Mouse (Mus musculus) layer of hippocampus, adult 9-10 months (tissue): ENCODE results near the gene Pex1.
"Not testable (repeated sequence)": the region's sequence is repeated elsewhere in the genome, so short reads cannot be mapped to it uniquely, and the experiment has no call there.

Source experiments
- DNase-seq: peaks from one replicate; pipeline ENCODE4 v3.0.0; 2022; ENCODE audit warnings: low spot score

The Pex1 gene

DNA sequence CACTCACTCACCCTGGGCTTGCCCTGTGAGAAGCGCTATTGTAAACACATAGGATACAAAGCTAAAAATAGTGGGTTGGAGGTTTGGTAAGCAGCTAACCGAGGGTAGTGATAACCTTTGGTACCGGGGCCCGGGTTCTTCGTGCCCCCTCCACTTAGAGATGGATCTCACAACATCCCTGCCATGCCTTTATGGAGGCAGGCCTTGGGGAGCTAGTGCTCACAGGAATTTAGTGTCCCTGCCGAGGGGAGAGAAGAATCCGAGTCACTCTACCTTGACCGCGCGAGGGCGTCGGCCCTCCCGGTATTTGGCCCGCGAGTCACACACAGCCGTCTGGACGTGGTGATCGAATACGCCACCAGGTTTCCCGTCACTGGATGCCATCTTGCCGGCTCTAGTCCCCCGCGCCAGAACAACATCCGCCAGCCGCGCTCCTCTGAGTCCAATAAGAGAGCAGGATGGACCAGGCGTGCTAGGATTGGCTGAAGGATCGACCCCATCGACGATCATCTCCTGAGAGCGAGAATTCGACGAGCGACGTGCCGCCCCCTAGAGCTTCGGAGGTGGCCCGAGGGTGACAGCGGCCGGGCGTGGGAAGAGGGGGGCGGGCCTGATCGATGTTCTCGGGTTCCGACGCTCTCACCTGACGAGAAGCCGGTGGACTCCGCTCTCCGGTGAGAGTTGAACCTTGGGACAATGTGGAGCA lies at the start of gene Pex1:
Gene Pex1 (plus strand): TSS at position 374 of the 706 bp plus-strand sequence.
- peak; percentile 86 for DNase-seq

DNA sequence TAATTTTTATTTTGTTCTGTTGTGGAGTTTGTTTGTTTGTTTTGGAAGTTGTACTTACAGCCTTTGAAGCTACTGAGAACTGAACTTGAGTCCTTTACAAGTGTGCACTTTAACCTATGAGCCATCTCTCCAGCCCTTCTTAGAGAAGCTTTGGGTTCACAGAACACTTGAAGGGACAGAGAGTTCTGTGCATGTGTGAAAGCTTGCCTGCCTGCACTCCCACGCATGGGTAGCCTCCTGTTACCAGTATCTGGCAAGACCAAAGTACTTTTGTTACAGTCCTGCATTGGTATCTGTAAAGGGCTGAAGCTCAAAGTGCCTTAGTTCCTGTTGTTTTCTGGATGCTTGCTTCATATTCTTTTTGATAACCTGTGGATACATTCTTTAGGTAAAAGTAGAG lies 49.6 kb upstream of the Pex1 start:
- DNase-seq, result no peak

DNA sequence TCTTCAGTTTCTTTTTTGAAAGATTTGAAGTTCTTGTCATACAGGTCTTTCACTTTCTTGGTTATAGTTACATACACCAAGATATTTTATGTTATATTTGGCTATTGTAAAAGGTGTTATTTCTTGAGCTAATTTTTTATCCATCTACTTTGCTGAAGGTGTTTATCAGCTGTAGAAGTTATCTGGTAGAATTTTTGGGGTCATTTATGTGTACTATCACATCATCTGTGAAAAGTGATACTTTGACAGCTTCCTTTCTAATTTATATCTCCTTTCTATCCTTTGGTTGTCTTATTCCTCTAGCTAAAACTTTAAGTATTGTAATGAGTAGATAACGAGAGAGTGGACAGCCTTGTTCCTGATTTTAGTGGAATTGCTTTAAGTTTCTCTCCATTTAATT lies 44.4 kb upstream of the Pex1 start:
- DNase-seq, result no peak

DNA sequence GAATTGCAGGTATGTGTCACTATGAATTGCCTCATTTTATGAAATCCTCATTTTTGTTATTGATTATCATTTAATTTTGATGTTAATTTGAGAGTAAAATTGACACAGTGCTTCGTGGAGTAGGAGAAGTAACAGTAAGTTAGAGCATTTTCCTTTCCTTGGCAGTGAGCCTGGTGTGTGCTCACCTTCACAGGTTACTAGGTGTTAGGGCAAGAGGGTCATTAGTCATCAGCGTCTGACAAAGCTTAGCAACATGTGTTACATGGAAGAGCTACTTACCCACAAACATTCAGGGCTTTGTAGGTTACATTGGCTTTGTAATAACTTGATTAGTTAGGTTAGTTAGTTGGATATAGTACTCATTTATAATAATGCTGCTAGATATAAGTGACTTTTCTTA lies 41.7 kb upstream of the Pex1 start:
- DNase-seq, result no peak

DNA sequence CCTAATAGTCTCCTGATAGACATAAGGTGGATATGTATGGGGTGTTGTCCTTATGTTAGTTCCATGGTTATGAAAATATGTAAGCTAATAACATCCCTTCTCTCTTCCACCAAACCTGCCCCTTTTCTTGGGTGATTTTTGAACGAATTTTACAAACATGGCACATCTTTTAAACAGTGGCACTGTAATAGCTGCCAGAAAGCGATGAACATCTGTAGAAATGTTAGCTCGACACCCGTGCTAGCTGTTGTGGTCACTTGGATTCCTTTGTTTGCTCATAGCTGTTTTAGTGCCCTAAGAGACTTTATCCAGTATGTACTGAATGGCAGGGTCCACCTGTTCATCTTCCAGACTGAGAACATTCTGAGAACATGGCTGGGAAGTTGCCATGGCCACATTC lies 24.6 kb upstream of the Pex1 start, which contains the start of gene 1700109H08Rik:
Gene 1700109H08Rik (plus strand): TSS at position 301 of the 400 bp plus-strand sequence.
- DNase-seq, result no peak

DNA sequence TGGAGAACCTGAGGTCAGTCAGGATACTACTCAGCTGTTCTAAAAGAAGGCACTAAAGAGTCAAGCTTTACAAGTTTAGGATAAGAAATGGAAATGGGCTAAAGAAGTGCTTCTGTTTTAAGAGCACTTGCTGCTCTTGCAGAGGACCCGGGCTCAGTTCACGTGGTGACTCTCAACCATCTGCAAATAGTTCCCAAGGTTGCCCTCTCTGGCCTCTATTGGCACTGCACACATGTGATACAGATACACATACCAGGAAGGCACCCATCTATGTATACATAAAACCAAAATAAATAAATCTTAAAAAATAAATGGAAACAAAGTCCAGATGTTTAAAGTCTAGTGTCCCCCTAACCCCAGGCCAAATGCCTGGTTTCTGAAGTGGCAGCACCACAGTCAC lies 21.0 kb upstream of the Pex1 start:
- no peak for DNase-seq

DNA sequence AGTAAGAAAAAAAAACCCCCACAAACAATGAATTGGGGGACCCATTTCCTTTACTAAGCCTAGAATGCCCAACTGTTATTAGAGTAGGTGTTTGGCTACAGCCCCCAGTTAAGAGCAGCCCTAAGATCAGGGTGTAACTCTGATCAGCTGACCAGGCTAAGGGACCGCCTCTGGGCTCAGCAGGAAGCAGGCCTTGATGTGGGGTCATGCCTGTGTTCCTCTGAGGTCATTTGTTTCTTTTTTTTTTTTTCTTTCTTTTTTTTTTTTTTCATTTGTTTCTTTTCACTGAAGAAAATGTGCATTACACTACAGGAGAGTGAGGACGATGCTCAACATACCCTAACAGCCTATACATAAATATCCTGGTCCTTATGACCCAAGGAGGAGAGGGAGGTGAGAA lies 17.9 kb upstream of the Pex1 start:
- no peak for DNase-seq

DNA sequence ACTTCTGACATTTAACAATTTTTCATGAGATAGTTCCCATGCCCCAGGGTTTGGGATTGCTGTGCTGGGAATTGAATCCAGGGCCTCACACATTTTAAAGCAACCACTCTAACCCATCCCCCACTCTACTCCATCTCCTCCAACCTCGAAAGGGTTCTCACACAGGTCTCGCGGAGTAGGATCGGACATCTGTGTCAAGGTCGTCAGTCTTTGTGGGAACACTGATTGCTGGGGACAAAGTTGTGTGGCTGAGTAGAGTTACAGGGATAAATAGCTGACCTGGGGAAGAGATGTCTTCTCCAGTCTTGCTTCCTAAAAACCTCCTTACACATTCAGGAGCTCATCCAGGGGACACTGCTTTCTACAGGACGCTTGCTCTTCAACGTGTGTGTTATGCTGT lies 16.8 kb upstream of the Pex1 start:
- DNase-seq, result no peak

DNA sequence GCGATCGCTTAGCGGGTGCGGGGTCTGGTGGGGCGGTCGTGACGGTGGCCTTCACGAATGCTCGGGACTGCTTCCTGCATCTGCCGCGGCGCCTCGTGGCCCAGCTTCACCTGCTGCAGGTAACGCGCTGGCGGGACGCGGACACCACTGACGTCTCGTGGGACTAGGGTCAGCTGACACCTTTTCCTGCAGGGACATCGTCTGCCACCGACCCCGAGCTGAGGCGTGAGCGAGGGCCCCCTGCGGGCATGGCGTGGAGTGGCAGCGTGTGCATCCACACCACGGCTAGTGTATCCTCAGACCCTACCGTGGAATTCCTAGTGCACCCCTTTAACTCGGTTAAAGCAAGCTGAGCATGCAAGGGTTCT lies 517 bp downstream of the Pex1 start, which contains the start of gene Rbm48:
Gene Rbm48 (minus strand): TSS at position 187 of the 368 bp plus-strand sequence.
- peak; percentile 50 for DNase-seq

DNA sequence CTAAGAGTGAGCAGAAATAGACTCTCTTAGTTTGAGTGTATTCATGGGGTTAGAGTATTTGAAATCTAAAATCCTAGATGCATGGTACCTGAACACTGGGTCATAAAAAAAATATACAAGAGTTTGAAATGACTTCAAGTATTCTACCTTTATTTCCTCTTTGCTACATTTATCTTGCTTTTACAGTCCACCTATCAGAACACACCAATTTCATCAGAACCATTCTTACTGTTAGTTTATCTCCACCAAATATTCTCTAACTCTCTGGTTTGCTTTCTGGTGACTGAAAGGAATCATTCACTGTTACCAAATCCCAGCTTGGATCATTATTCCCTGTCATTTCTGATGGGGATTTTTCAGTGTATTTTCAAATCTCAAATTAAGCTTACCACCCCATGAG lies 1.3 kb downstream of the Pex1 start:
- no peak for DNase-seq

DNA sequence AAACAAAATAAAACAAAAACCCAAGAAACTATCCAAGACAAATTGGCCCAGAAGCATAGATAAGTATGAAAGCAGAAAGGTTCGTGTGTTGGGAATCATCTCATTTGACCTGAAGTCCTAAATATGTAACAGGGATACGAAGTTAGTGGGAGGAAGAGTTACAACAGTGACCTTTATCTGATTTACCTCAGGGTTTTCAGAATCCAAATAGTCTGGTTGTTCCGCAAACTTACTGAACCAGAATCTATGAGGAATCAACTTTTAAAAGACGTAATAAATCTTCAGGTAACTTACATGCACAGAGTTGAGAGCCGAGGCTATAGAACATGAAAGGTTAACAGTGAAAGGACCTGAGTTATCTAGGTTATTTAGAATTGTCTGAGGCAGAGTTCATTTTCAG lies 2.9 kb downstream of the Pex1 start:
- DNase-seq, result no peak

DNA sequence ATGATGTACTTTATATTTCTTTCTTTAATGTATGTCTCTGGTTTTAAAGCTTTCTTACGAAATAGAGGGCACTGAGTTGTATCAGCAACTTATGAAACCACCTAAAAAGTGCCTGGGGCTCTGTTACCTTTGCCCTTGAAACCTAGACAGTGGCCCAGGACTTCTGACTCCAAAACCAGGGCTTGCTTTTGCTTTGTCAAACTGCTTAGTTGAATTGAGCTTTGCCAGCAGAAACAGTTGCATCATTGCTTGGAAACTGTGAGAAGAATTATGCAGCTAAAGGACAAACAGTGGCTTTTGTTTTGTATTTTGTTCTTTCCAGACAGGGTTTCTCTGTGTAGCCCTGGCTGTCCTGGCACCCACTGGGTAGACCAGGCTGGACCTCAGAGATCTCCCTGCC lies 4.4 kb downstream of the Pex1 start:
- DNase-seq, result no peak

DNA sequence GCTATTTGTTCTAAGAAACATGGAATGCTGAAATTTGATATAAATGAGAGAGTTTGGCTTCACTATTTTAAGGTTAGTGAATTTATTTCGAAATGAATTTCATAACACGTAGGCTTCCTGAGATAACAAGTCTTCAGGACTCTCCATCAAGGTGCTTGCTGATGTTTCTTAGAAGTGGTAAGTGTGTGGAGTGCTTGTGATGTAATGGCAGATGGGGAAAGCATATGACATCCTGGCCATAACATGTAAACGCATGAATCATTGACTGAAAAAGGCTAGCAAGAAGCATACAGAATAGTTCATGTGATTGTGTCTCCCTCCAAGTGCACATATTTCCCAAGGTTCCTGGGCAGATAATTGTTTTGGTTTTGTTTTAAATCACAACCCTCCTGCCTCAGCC lies 4.9 kb downstream of the Pex1 start:
- no peak for DNase-seq

DNA sequence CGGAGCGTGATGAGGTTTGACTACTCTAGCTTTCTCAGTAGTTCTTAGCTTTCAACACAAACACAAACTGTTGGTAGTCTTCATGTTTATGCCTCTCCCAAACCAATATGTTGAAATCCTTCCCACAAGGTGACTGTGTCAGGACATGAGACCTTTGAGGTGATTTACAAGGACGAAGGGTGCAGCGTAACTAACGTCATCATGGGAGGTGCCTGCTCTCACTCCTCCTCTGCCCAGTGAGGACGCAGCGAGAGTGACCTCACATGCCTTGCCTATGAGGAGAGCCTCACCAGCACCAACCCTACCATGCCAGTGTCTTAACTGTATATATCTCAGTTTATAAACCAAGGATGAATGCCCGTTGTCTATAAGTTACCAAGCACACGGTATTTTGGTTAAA lies 11.2 kb downstream of the Pex1 start:
- DNase-seq, result no peak

DNA sequence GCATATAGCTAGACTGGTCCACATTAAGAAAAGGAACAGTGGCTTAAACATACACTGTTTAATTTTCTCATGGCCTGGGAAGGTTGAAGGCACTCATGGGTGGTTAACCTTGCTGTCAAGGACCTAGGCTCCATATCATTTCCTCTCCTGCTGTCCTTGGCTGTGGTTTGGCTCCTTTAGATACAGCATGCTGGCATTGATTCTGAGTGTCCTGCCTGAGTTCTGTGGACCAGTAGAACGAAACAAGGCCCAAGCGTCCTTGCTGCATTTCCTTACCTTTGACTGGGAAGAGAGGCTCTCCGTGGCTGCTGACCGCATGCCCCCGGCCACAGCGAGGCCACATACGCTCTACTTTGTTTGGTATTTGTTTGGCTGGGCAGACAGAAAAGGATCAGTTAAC lies 13.4 kb downstream of the Pex1 start:
- DNase-seq, result no peak

DNA sequence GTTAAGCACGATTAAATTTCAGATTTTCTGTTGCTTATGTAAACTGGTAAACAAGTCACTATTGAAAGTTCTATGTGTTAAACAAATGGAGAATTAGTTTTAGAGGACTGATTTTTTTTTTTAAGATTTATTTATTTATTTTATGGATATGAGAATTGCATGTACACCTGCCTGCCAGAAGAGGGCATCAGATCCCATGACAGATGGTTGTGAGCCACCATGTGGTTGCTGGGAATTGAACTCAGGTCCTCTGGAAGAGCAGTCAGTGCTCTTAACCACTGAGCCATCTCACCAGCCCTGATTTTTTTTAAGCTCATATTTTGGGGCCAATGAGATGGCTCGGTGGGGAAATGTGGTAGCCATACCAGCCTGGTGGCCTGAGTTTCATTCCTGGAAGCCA lies 16.0 kb downstream of the Pex1 start:
- DNase-seq, result not testable (repeated sequence)

DNA sequence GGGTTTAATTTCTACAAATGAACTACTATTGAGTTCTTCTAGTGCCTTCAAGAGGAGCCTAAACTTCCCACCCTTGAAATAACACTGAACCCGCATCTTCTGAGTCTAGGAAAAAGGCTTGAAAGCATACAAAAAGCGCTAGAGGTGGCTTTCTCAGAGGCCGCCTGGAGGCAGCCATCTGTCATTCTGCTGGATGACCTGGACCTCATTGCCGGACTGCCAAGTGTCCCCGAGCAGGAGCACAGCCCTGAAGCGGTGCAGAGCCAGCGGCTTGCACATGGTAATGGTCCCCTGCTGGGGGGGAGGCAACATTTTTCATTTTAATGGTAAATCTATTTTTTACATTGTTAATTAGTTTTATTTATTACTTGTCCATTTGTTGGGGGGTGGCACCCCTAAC lies 24.6 kb downstream of the Pex1 start:
- DNase-seq, result no peak

DNA sequence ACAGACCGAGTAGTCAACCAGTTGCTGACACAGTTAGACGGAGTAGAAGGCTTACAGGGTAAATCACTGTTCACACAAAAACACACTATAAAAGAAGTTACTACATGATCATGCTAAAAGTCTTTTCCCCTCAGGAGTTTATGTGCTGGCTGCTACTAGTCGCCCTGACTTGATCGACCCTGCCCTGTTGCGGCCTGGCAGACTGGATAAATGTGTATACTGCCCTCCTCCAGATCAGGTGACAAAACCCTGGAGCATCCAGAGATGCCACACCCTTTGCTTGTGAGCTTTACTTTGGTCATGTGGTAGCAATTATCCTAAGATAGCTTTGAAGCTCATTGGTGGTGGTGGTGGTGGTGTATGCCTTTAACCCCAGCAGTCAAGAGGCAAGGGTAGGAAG lies 34.2 kb downstream of the Pex1 start:
- no peak for DNase-seq

DNA sequence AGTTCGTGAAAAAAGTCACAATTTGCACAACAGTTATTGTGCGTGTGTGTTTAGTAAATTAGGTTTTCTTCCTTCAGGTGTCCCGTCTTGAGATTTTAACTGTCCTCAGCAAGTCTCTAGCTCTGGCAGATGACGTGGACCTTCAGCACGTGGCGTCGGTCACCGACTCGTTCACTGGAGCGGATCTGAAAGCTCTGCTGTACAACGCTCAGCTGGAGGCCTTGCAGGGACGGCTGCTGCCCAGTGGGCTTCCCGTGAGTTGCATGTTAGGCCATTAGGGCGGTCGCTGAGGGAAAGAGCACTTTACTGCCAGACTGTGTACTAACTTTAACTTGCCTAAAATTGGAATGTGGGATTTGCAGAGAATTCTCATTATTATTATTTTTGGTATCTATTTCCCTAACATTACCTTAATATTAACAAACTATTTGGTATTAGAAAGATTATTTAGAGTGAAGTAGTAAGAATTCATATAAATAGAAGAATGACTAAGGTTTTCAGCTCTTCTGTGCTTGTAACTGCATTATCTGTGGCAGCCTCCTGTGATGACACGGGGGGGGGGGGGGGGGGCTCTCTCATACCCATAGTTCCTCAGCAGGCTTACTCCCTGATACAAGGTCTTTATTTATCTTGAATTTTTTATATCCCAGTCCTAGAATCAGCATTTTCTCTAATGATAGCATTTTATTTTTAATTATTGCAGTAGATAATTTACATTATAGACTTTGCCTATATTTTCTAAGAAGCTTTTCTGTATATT lies 35.8 kb downstream of the Pex1 start:
- DNase-seq, result no peak

DNA sequence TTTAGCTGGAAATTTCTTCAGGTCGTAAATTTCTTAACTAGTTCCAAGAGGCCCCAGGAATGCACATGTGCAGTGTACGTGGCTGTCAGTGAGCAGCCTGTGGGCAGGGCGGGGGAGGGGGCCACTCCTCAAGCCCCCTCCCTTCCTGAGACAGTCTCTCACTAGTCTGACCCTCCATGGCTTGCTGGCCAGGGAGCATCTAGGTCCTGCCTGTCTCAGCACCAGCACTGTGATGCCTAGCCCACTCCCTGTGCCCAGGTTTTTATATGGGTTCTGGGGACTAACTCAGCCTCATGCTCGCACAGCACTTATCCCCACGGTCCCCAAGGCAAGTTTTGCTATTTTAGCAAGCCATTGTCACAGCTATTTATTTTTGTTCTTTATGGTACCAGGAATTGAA lies 36.4 kb downstream of the Pex1 start:
- no peak for DNase-seq

DNA sequence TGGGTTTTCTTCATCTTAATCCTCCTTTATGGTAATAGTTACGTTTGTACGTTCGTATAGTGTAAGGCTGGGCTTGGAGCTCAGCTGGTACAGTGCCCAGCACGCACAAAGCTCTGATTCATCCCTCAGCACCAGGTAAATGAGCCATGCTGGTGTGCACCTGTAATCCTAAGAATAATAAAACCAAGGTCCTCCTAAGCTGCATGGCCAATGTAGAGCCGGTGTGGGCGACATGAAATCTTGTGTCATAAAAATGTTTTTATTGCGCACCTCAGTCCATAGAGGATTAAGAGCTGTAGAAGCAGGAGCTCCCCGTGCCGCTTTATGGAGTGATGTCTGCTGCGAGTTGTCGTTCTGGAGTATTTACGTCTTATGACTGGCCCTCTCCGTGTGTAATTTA lies 37.4 kb downstream of the Pex1 start:
- DNase-seq, result no peak

DNA sequence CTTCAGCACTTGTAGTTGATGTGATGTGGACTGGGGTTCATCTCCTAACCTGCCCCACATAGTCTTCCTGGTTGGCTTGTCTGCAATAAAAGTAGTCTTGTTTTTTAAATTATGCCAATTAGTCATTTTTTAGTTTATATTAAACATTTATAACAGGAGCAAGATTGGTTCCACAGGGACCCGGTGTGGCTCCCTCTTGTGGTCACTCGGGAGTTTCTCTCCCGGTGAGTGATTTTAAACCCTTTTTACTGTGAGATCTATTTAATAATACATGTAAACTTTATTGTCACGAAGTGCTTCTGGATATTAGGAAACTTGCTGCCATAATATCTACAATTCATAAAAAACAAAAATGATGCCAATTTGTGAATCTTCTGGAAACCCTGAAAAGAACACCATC lies 38.1 kb downstream of the Pex1 start:
- DNase-seq, result no peak

DNA sequence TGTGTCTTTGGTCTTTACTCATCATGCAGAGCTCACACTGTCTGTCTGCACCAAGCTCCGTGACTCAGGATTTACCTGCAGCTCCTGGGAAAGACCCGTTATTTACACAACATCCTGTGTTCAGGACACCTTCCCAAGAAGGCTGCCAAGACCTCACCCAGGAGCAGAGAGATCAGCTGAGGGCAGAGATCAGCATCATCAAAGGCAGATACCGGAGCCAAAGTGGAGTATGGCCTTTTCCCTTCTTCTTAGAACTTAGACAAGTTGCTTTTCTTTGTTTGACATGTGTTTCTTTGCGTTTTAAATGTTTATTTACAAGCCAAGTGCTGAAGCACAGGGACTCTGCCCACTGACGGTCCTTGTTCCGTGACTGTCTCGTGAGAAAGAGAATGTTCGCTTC lies 39.4 kb downstream of the Pex1 start:
- no peak for DNase-seq

DNA sequence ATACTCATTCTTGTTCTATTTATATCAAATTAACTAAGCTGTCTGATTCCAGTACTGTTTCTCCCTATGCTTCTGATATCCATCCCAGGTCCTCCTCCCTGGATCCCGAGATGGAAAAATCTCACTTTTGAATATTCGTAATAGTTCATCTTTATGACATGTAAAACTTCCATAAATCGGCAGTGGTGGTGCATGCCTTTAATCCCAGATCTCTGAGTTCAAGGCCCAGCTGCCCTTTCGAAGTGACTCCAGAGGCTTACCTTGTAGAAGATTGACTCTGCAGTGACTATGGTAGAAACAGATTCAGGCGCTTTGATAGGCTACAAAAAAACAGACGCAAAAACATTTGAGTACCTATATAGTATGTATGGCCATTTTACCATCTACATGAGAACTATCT lies 48.8 kb downstream of the Pex1 start:
- no peak for DNase-seq
